Mouse (Mus musculus) CH12.LX (cell line): ENCODE data around the gene Drc3. TPM values are rescaled to one million over a fixed set of nuclear protein-coding genes. Genes with fewer than 3 reads are reported as not detected.

Experiments
- DNase-seq: peaks from one replicate; pipeline ENCODE4 v3.0.0-alpha.2; 2013; ENCODE audit errors: extremely low read depth
- H3K27ac ChIP-seq: 2 replicates; pipeline ENCODE4 v1.5.1; 2012; ENCODE audit warnings: low read depth, mild to moderate bottlenecking, control low read depth, moderate library complexity; ENCODE audit not compliant: insufficient read depth
- H3K27me3 ChIP-seq: replicated peaks from 2 replicates; pipeline ENCODE3; 2012; ENCODE audit warnings: inconsistent platforms
- H3K36me3 ChIP-seq, 2 experiments: replicated peaks in 1 of 2; 2 replicates each; pipeline versions ENCODE3 to v1.6.1; 2012; ENCODE audit warnings: inconsistent platforms in 1 of 2, low read length in 1 of 2, mild to moderate bottlenecking in 1 of 2, mixed read lengths in 1 of 2, moderate library complexity in 1 of 2; ENCODE audit not compliant: control insufficient read depth in 1 of 2, insufficient read depth in 1 of 2
- H3K4me1 ChIP-seq, 2 experiments: 2 replicates each; pipeline ENCODE4 v1.6.1; 2012; ENCODE audit warnings: inconsistent platforms in 1 of 2, moderate library complexity in 1 of 2; ENCODE audit not compliant: insufficient read depth in 2 of 2, control insufficient read depth in 1 of 2
- H3K4me2 ChIP-seq: 2 replicates; pipeline ENCODE4 v1.6.1; 2012; ENCODE audit warnings: low read depth, mild to moderate bottlenecking, control low read depth; ENCODE audit not compliant: poor library complexity, insufficient read depth, severe bottlenecking
- H3K4me3 ChIP-seq, 3 experiments: fragments of 150-350 bp in 1 of 3; sonication (generic) in 1 of 3; replicated peaks in 1 of 3; 2 replicates each; pipeline versions ENCODE3 to v1.5.1; 2011 to 2012; ENCODE audit warnings: low read depth in 2 of 3, low read length in 2 of 3, mild to moderate bottlenecking in 2 of 3, moderate library complexity in 2 of 3, control low read depth in 1 of 3, improper control_type of control experiment in 1 of 3, inconsistent platforms in 1 of 3, mixed read lengths in 1 of 3; ENCODE audit not compliant: poor library complexity in 1 of 3
- H3K79me2 ChIP-seq: replicated peaks from 2 replicates; pipeline ENCODE4 v1.6.1; 2012; ENCODE audit warnings: mild to moderate bottlenecking, moderate library complexity; ENCODE audit not compliant: control insufficient read depth, poor library complexity, insufficient read depth, severe bottlenecking; ENCODE audit errors: extremely low read depth
- H3K9ac ChIP-seq: 2 replicates; pipeline ENCODE4 v1.6.1; 2012; ENCODE audit warnings: low read depth, mild to moderate bottlenecking, control low read depth, moderate library complexity; ENCODE audit not compliant: insufficient read depth
- H3K9me3 ChIP-seq: replicated peaks from 2 replicates; pipeline ENCODE3; 2012; ENCODE audit warnings: low read length, inconsistent platforms, mixed read lengths
- BHLHE40 ChIP-seq: IDR thresholded peaks from 2 replicates; pipeline ENCODE4 v1.6.1; 2011; ENCODE audit warnings: mild to moderate bottlenecking, low read depth, low read length, improper control_type of control experiment
- CHD1 ChIP-seq: IDR thresholded peaks from 2 replicates; pipeline ENCODE4 v1.6.1; 2012; ENCODE audit warnings: low read depth, low read length, improper control_type of control experiment, inconsistent platforms
- CHD2 ChIP-seq: IDR thresholded peaks from 2 replicates; pipeline ENCODE4 v1.6.1; 2011; ENCODE audit warnings: low read length, improper control_type of control experiment
- E2F4 ChIP-seq: IDR thresholded peaks from 2 replicates; pipeline ENCODE4 v1.6.1; 2011; ENCODE audit warnings: low read depth, low read length, improper control_type of control experiment; ENCODE audit not compliant: insufficient replicate concordance
- ELF1 ChIP-seq: IDR thresholded peaks from 2 replicates; pipeline ENCODE4 v1.6.1; 2014; ENCODE audit warnings: low read depth, mild to moderate bottlenecking, inconsistent platforms, low read length, improper control_type of control experiment
- EP300 ChIP-seq: IDR thresholded peaks from 2 replicates; pipeline ENCODE4 v1.6.1; 2011; ENCODE audit warnings: low read length, improper control_type of control experiment
- HCFC1 ChIP-seq: IDR thresholded peaks from 2 replicates; pipeline ENCODE4 v1.6.1; 2012; ENCODE audit warnings: low read depth, mild to moderate bottlenecking, inconsistent platforms, low read length, improper control_type of control experiment
- IRF4 ChIP-seq: IDR thresholded peaks from 2 replicates; pipeline ENCODE4 v1.6.1; 2014; ENCODE audit warnings: low read depth, mild to moderate bottlenecking, inconsistent platforms, low read length, improper control_type of control experiment
- JUND ChIP-seq: conservative IDR thresholded peaks from 2 replicates; pipeline ENCODE4 v1.6.1; 2011; ENCODE audit warnings: low read depth, low read length, improper control_type of control experiment
- MAZ ChIP-seq: IDR thresholded peaks from 2 replicates; pipeline ENCODE4 v1.6.1; 2012; ENCODE audit warnings: low read depth, mild to moderate bottlenecking, inconsistent platforms, low read length, improper control_type of control experiment, moderate library complexity
- MXI1 ChIP-seq: IDR thresholded peaks from 2 replicates; pipeline ENCODE4 v1.6.1; 2011; ENCODE audit warnings: mild to moderate bottlenecking, low read depth, low read length, improper control_type of control experiment
- MYC ChIP-seq: IDR thresholded peaks from 2 replicates; pipeline ENCODE4 v1.6.1; 2011; ENCODE audit warnings: low read depth, mild to moderate bottlenecking, improper control_type of control experiment, low read length
- POLR2A ChIP-seq: IDR thresholded peaks from 2 replicates; pipeline ENCODE4 v1.6.1; 2011; ENCODE audit warnings: low read depth, mild to moderate bottlenecking, improper control_type of control experiment, low read length
- RAD21 ChIP-seq: IDR thresholded peaks from 2 replicates; pipeline ENCODE4 v1.6.1; 2011; ENCODE audit warnings: low read depth, mild to moderate bottlenecking, low read length, improper control_type of control experiment, moderate library complexity
- SIN3A ChIP-seq: IDR thresholded peaks from 2 replicates; pipeline ENCODE4 v1.6.1; 2012; ENCODE audit warnings: low read length, improper control_type of control experiment, inconsistent platforms
- TBP ChIP-seq: conservative IDR thresholded peaks from 2 replicates; pipeline ENCODE4 v1.6.1; 2011; ENCODE audit warnings: low read depth, low read length, improper control_type of control experiment
- TCF12 ChIP-seq: IDR thresholded peaks from 2 replicates; pipeline ENCODE4 v1.6.1; 2014; ENCODE audit warnings: low read depth, mild to moderate bottlenecking, inconsistent platforms, low read length, improper control_type of control experiment
- UBTF ChIP-seq: IDR thresholded peaks from 2 replicates; pipeline ENCODE4 v1.6.1; 2012; ENCODE audit warnings: low read depth, mild to moderate bottlenecking, inconsistent platforms, low read length, improper control_type of control experiment, moderate library complexity
- ZNF384 ChIP-seq: IDR thresholded peaks from 2 replicates; pipeline ENCODE4 v1.6.1; 2012; ENCODE audit warnings: low read depth, low read length, improper control_type of control experiment, inconsistent platforms
- dilution Hi-C: fragments of 300-500 bp; cut with MboI; formaldehyde crosslinking; loops from 2 replicates; pipeline ENCODE4 v1.14.3; 2020; ENCODE audit warnings: low sequenced_read_pairs; ENCODE audit not compliant: extremely low pct_unique_long_range_greater_than_20kb, extremely low pct_ligation_motif_present
- in situ Hi-C: fragments of 300-500 bp; cut with MboI; formaldehyde crosslinking; loops from 3 replicates; pipeline ENCODE4 v1.14.3; 2019; ENCODE audit warnings: low sequenced_read_pairs, low pct_ligation_motif_present, low pct_unique_long_range_greater_than_20kb, mixed read lengths
- polyA plus RNA-seq: library from polyadenylated mRNA; unstranded; fragments of >175 nt; gene quantifications from 2 replicates; pipeline ENCODE4 v1.2.1, GENCODE M21; 2012; ENCODE audit warnings: low read depth; ENCODE audit not compliant: insufficient read length
- total RNA-seq, 2 experiments: library from RNA; depleted of rRNA; stranded (reverse); fragments of 300-350 nt in 1 of 2; fragments of >200 nt in 1 of 2; gene quantifications; 2 replicates each; pipeline ENCODE4 v1.2.3; 2012 to 2014

Gene Drc3
- total and polyA plus RNA-seq, 3 experiments = 1.4 to 3.9 (median 1.9) TPM

GRCm38 (mm10) chr11:60360631-60361201 is 7.6 kb downstream of the Drc3 start:
- Histone ChIP-seq H3K79me2 (no peaks in the 10 kb centered on the region), H3K27me3 (no peaks in the 10 kb centered on the region), H3K9me3 (no peaks in the 10 kb centered on the region), H3K4me2 (no peak overlapping the region), H3K4me1 (peaks cover 0 to 7% of the 10 kb centered on the region in 2 experiments; a peak in 2 of 4 replicates), H3K4me3 (no peak overlapping the region), H3K36me3 (no peaks in the 10 kb centered on the region), H3K9ac (no peak overlapping the region), H3K27ac (no peak overlapping the region)
- dilution Hi-C loops (no loop called here), in situ Hi-C loops (loop anchor here (5.0 kb wide), 1 partner anchor 37 kb away; no protein-coding TSS in a partner anchor)
- TF ChIP-seq HCFC1 (no peak), JUND (no peak), IRF4 (no peak), CHD2 (no peak), E2F4 (no peak)
- DNase-seq = no peak

DNA sequence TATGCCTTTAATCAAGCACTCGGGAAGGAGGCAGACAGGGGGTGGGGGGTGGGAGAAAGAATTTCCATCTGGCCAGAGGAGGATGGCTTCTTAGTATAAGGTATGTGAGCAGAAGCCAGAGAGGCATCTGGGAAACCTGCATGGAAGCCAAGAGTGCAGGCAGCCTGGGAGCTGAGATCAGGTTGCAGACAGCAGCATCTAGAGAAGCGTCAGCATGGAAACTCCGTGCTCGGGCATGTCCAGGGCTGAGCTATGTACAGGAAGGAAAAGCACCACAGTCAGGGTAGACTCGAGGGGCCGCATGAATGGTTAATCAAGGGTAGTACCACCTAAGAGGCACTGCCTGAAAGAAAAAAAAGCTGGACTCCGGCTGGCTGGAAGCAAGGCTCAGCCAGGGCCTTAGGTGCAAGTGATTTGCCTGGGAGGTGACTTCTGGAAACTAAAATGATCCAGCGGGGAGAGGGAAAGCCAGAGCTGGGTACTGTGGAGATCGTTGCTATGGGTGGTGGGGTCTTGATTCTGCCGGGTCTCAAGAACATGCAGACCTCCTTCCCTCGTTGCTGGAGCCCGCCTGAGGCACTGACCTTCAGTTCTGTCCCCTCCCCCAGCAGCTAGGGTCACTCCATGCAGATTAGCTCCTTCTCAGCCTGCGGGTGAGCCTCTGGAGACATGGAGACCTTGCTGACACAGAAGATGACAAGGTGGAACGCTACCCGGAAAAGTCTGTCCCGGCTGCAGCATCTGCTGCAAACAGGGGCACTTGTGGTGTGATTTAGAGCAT is 13.3 kb downstream of the Drc3 start:
- Histone ChIP-seq H3K36me3 (no peaks in the 10 kb centered on the region), H3K4me1 (peaks cover 15 to 29% of the 10 kb centered on the region in 2 experiments), H3K9me3 (no peaks in the 10 kb centered on the region), H3K4me2 (peak overlapping the region; percentile 49), H3K79me2 (no peaks in the 10 kb centered on the region), H3K4me3 (no peak overlapping the region), H3K27me3 (no peaks in the 10 kb centered on the region), H3K9ac (peak overlapping the region; percentile 42), H3K27ac (peak overlapping the region; percentile 18; the same call in 1 of the 2 replicates)
- DNase-seq = peak; percentile 58
- in situ Hi-C loops = no loop called here
- TF ChIP-seq MAZ = no peak
- no peak for TF ChIP-seq MXI1
- peak; percentile 14; the same call in 1 of the 2 replicates for TF ChIP-seq CHD2
- peak; percentile 24; the same call in 1 of the 2 replicates for TF ChIP-seq BHLHE40
- TF ChIP-seq SIN3A = peak; percentile 1; the same call in 1 of the 2 replicates
- TF ChIP-seq UBTF = no peak
- TF ChIP-seq ELF1 = peak; percentile 49
- TF ChIP-seq IRF4 = peak; percentile 74
- TF ChIP-seq POLR2A = peak; percentile 53; the same call in 1 of the 2 replicates
- peak; percentile 72; the same call in 1 of the 2 replicates for TF ChIP-seq TCF12
- peak; percentile 98; the same call in 1 of the 2 replicates for TF ChIP-seq CHD1
- peak; percentile 73 for TF ChIP-seq ZNF384
- 0 out of 2 replicates have a peak, but pooled peaks have one; percentile 20 for TF ChIP-seq MYC
- 0 out of 2 replicates have a peak, but pooled peaks have one; percentile 11 for TF ChIP-seq TBP
- TF ChIP-seq EP300 = peak; percentile 59
- TF ChIP-seq RAD21 = no peak
- dilution Hi-C loops = no loop called here
